In genomic region chr6:29391802-29392201, GRCm38 (mm10) we compare ENCODE assay signal across 28 mouse cellular contexts. TPM values are rescaled to one million over a fixed set of nuclear protein-coding genes. Genes with fewer than 3 reads are reported as not detected.
A peak's percentile ranks its signal among the peaks of the same experiment; 100 is the strongest.
DNase-seq lines count a peak whose midpoint lies in the region; ATAC-seq and TF ChIP-seq lines count a peak whose summit lies in the region.
"Had no signal": no experiment of that assay in that cellular context is flagged by ENCODE, and none has a peak within 500 bp of the region (broad histone marks: within the 10 kb centered on the region; RNA-seq: fewer than 3 reads in every experiment).

No protein-coding gene starts in this region.

- H3K79me2 ChIP-seq in CH12.LX (replicated peaks; ENCODE audit: control insufficient read depth, extremely low read depth, insufficient read depth, poor library complexity, severe bottlenecking), result no peaks in the 10 kb centered on the region

- no peak overlapping the region for H3K4me2 ChIP-seq in heart, postnatal 0 days (ENCODE audit: low read depth, low read length)
- H3K4me2 ChIP-seq in liver, postnatal 0 days (ENCODE audit: low read depth, low read length), result no peak overlapping the region
- no peak overlapping the region for H3K4me2 ChIP-seq in liver, embryonic 11.5 days
- H3K4me2 ChIP-seq in CH12.LX (ENCODE audit: insufficient read depth, low read depth, poor library complexity, severe bottlenecking), result no peak overlapping the region
- H3K4me2 ChIP-seq: embryonic facial prominence, embryonic 12.5 days; forebrain, embryonic 12.5 days; hindbrain, embryonic 14.5 days; midbrain, embryonic 15.5 days; neural tube, embryonic 15.5 days; stomach, embryonic 15.5 days had no signal

- TF ChIP-seq RAD21 in CH12.LX (IDR thresholded peaks at IDR 0.05; ENCODE audit: low read depth, low read length), result peak; percentile 79

- intact Hi-C loops in heart, postnatal 10 days (cut with DNase I), result loop anchor here (5.0 to 10.0 kb wide), 2 partner anchors 95 to 263 kb away; no protein-coding TSS in a partner anchor

- TF ChIP-seq CTCF in heart, postnatal 0 days (IDR thresholded peaks at IDR 0.05; ENCODE audit: low read depth), result peak; percentile 42
- 0 out of 2 replicates have a peak, but pooled peaks have one; percentile 23 for TF ChIP-seq CTCF in liver, postnatal 0 days (IDR thresholded peaks at IDR 0.05; ENCODE audit: low read depth)
- peak in 1 of 2 experiments; percentile 73; a peak in 2 of 4 replicates for TF ChIP-seq CTCF in CH12.LX (conservative IDR thresholded peaks at IDR 0.05 in 1 of 2, IDR thresholded peaks at IDR 0.05 in 1 of 2; ENCODE audit: low read depth in 2 of 2, low read length in 2 of 2)

- 0 out of 2 replicates have a peak, but pooled peaks cover 8% of the 10 kb centered on the region for H3K27me3 ChIP-seq in heart, postnatal 0 days (ENCODE audit: control insufficient read depth, insufficient read depth, low read length)
- peaks cover 41% of the 10 kb centered on the region for H3K27me3 ChIP-seq in liver, postnatal 0 days (ENCODE audit: insufficient read depth, low read length)
- H3K27me3 ChIP-seq in liver, embryonic 11.5 days (replicated peaks; ENCODE audit: control insufficient read depth, insufficient read depth, low read length), result peaks cover 53% of the 10 kb centered on the region
- H3K27me3 ChIP-seq in CH12.LX (replicated peaks), result peaks cover 58% of the 10 kb centered on the region

- no peak for DNase-seq in heart, postnatal 0 days (ENCODE audit: low spot score)
- DNase-seq in heart, postnatal 10 days, result no peak
- no peak for DNase-seq in liver, postnatal 0 days
- no peak for DNase-seq in liver, embryonic 11.5 days (ENCODE audit: low spot score)
- peak; percentile 25 for DNase-seq in CH12.LX (ENCODE audit: extremely low read depth)
- DNase-seq in brain, adult 2 months (ENCODE audit: low read depth, low spot score), result peak; percentile 31
- no peak for DNase-seq in kidney, postnatal 25 days
- DNase-seq in urinary bladder, postnatal 14 days (ENCODE audit: low spot score), result no peak
- DNase-seq: adrenal gland, postnatal 36 days; cerebellum, adult 18-20 months; cerebellum, postnatal 14 days; gastrocnemius, postnatal 25 days; heart, postnatal 4 days; lung, adult 2 months; lung, postnatal 4 days; right cerebral cortex, adult 18-20 months; right cerebral cortex, postnatal 4 days; thymus, adult 18-20 months; thymus, postnatal 36 days had no signal

- H3K9ac ChIP-seq in heart, postnatal 0 days (replicated peaks; ENCODE audit: low read depth, low read length), result no peak overlapping the region
- no peak overlapping the region for H3K9ac ChIP-seq in liver, postnatal 0 days (replicated peaks)
- no peak overlapping the region for H3K9ac ChIP-seq in liver, embryonic 11.5 days (ENCODE audit: low read depth, low read length)
- no peak overlapping the region for H3K9ac ChIP-seq in CH12.LX (ENCODE audit: insufficient read depth, low read depth)
- H3K9ac ChIP-seq: embryonic facial prominence, embryonic 12.5 days; forebrain, embryonic 12.5 days; hindbrain, embryonic 14.5 days; midbrain, embryonic 15.5 days; neural tube, embryonic 15.5 days; stomach, embryonic 15.5 days had no signal

- 60% methylated on average over 4 of the region's 4 CpGs for WGBS in heart, postnatal 0 days
- WGBS in liver, postnatal 0 days (ENCODE audit: insufficient replicate concordance), result 67% methylated on average over 4 of the region's 4 CpGs
- WGBS in liver, embryonic 11.5 days, result 62% methylated on average over 4 of the region's 4 CpGs

- peaks cover 15% of the 10 kb centered on the region for H3K4me1 ChIP-seq in heart, postnatal 0 days (ENCODE audit: control insufficient read depth, insufficient read depth)
- H3K4me1 ChIP-seq in liver, postnatal 0 days (ENCODE audit: insufficient read depth), result peaks cover 17% of the 10 kb centered on the region
- H3K4me1 ChIP-seq in liver, embryonic 11.5 days (replicated peaks; ENCODE audit: control insufficient read depth, insufficient read depth, low read length), result peaks cover 12% of the 10 kb centered on the region
- peaks cover 0 to 22% of the 10 kb centered on the region in 2 experiments; a peak in 2 of 4 replicates for H3K4me1 ChIP-seq in CH12.LX (ENCODE audit: control insufficient read depth in 1 of 2, insufficient read depth in 2 of 2)

- no peak for ATAC-seq in heart, postnatal 0 days (ENCODE audit: insufficient read depth, low read depth)
- no peak for ATAC-seq in liver, postnatal 0 days
- no peak for ATAC-seq in liver, embryonic 11.5 days (replicated peaks; ENCODE audit: low FRiP score)
- ATAC-seq: intestine, embryonic 16.5 days; midbrain, embryonic 15.5 days had no signal

- no peak overlapping the region for H3K4me3 ChIP-seq in heart, postnatal 0 days (ENCODE audit: low read depth, low read length)
- H3K4me3 ChIP-seq in liver, postnatal 0 days (ENCODE audit: low read depth, low read length), result no peak overlapping the region
- H3K4me3 ChIP-seq in liver, embryonic 11.5 days (ENCODE audit: low read depth, low read length), result no peak overlapping the region
- no peak overlapping the region for H3K4me3 ChIP-seq in CH12.LX (replicated peaks in 1 of 3; ENCODE audit: low read depth in 2 of 3, low read length in 2 of 3, poor library complexity in 1 of 3)
- H3K4me3 ChIP-seq: embryonic facial prominence, embryonic 12.5 days; forebrain, embryonic 12.5 days; midbrain, embryonic 15.5 days; neural tube, embryonic 15.5 days; stomach, embryonic 15.5 days had no signal

- no peaks in the 10 kb centered on the region for H3K36me3 ChIP-seq in heart, postnatal 0 days (replicated peaks; ENCODE audit: control insufficient read depth, insufficient read depth, low read length)
- H3K36me3 ChIP-seq in liver, postnatal 0 days (replicated peaks; ENCODE audit: insufficient read depth, low read length), result no peaks in the 10 kb centered on the region
- no peaks in the 10 kb centered on the region for H3K36me3 ChIP-seq in liver, embryonic 11.5 days (ENCODE audit: control insufficient read depth, insufficient read depth, low read length)
- no peaks in the 10 kb centered on the region for H3K36me3 ChIP-seq in CH12.LX (replicated peaks in 1 of 2; ENCODE audit: control insufficient read depth in 1 of 2, insufficient read depth in 1 of 2, low read length in 1 of 2)
- H3K36me3 ChIP-seq: embryonic facial prominence, embryonic 12.5 days; forebrain, embryonic 12.5 days; midbrain, embryonic 15.5 days; neural tube, embryonic 15.5 days; stomach, embryonic 15.5 days had no signal

- in situ Hi-C loops in CH12.LX (cut with MboI; ENCODE audit: low pct_ligation_motif_present, low pct_unique_long_range_greater_than_20kb, low sequenced_read_pairs), result loop anchor here (25.0 kb wide), 1 partner anchor 245 kb away; no protein-coding TSS in a partner anchor

- no peaks in the 10 kb centered on the region for H3K9me3 ChIP-seq in heart, postnatal 0 days (replicated peaks; ENCODE audit: control insufficient read depth, low read length)
- H3K9me3 ChIP-seq in liver, postnatal 0 days (ENCODE audit: low read length), result no peaks in the 10 kb centered on the region
- no peaks in the 10 kb centered on the region for H3K9me3 ChIP-seq in liver, embryonic 11.5 days (ENCODE audit: control insufficient read depth, low read length)
- H3K9me3 ChIP-seq in CH12.LX (replicated peaks; ENCODE audit: low read length), result no peaks in the 10 kb centered on the region
- H3K9me3 ChIP-seq: embryonic facial prominence, embryonic 12.5 days; forebrain, embryonic 12.5 days; midbrain, embryonic 15.5 days; neural tube, embryonic 15.5 days; stomach, embryonic 15.5 days had no signal

- H3K27ac ChIP-seq in heart, postnatal 0 days (ENCODE audit: low read depth), result no peak overlapping the region
- H3K27ac ChIP-seq in liver, postnatal 0 days (ENCODE audit: low read depth), result no peak overlapping the region
- no peak overlapping the region for H3K27ac ChIP-seq in liver, embryonic 11.5 days (ENCODE audit: low read depth, low read length)
- no peak overlapping the region for H3K27ac ChIP-seq in CH12.LX (ENCODE audit: insufficient read depth, low read depth)
- H3K27ac ChIP-seq: embryonic facial prominence, embryonic 12.5 days; forebrain, embryonic 12.5 days; hindbrain, embryonic 14.5 days; midbrain, embryonic 15.5 days; neural tube, embryonic 15.5 days; stomach, embryonic 15.5 days had no signal

- TF ChIP-seq POLR2A in CH12.LX (IDR thresholded peaks at IDR 0.05; ENCODE audit: low read depth, low read length), result no peak

- dilution Hi-C loops in CH12.LX (cut with MboI; ENCODE audit: extremely low pct_ligation_motif_present, extremely low pct_unique_long_range_greater_than_20kb, low sequenced_read_pairs), result no loop called here

- TF ChIP-seq EP300 in heart, postnatal 0 days (IDR thresholded peaks at IDR 0.05; ENCODE audit: low read depth), result no peak
- TF ChIP-seq EP300 in liver, postnatal 0 days (IDR thresholded peaks at IDR 0.05; ENCODE audit: low read depth), result no peak
- no peak for TF ChIP-seq EP300 in CH12.LX (IDR thresholded peaks at IDR 0.05; ENCODE audit: low read length)

RNA-seq across cellular contexts. Expression of gene Opn1sw, which starts 3.5 kb away (rescaled TPM):
- total RNA-seq in heart, postnatal 0 days (2014; rRNA removed; ENCODE audit: low replicate concordance), result 15.1 TPM in 1 of 2 replicates, not detected in the other
- 0.12 and 0.40 TPM in 2 replicates for polyA plus RNA-seq in heart, postnatal 0 days (2015; fragmentation: Nextera tagmentation; extraction: Ambion mirVana)
- not detected for total RNA-seq in heart, postnatal 10 days (2021)
- polyA plus RNA-seq in liver, postnatal 0 days (2015; fragmentation: Nextera tagmentation; extraction: Ambion mirVana), result 0.06 and 0.12 TPM in 2 replicates
- polyA plus RNA-seq in liver, embryonic 11.5 days (2014; fragmentation: Nextera tagmentation; extraction: Ambion mirVana), result 0.36 and 0.53 TPM in 2 replicates
- 0.13 TPM in 1 of 2 replicates, not detected in the other for total RNA-seq in CH12.LX (2012; rRNA removed)
- total RNA-seq in CH12.LX (2014; rRNA removed), result not detected in 2 replicates
- not detected in 2 replicates for polyA plus RNA-seq in CH12.LX (2012; ENCODE audit: insufficient read length, low read depth)
- total RNA-seq: adrenal gland, adult 18-20 months; adrenal gland, postnatal 36 days; heart, postnatal 4 days; megakaryocyte-erythroid progenitor cell, adult 5-6 weeks had no signal

RNA-seq across cellular contexts. Expression of gene Ccdc136, which starts 4.3 kb away (rescaled TPM):
- 14.9 and 15.7 TPM in 2 replicates for total RNA-seq in heart, postnatal 0 days (2014; rRNA removed; ENCODE audit: low replicate concordance)
- 10.6 and 14.3 TPM in 2 replicates for polyA plus RNA-seq in heart, postnatal 0 days (2015; fragmentation: Nextera tagmentation; extraction: Ambion mirVana)
- 1 to 10 TPM; 6.1 to 7.9 TPM for total RNA-seq in heart, postnatal 10 days (2021)
- 0.09 and 0.22 TPM in 2 replicates for polyA plus RNA-seq in liver, postnatal 0 days (2015; fragmentation: Nextera tagmentation; extraction: Ambion mirVana)
- polyA plus RNA-seq in liver, embryonic 11.5 days (2014; fragmentation: Nextera tagmentation; extraction: Ambion mirVana), result 4.1 and 5.6 TPM in 2 replicates
- total RNA-seq in CH12.LX (2012; rRNA removed) (1.2 and 4.3 TPM in 2 replicates), CH12.LX (2014; rRNA removed) (0.28 and 0.64 TPM in 2 replicates)
- polyA plus RNA-seq in CH12.LX (2012; ENCODE audit: insufficient read length, low read depth), result 2.4 and 2.9 TPM in 2 replicates
- total RNA-seq: megakaryocyte-erythroid progenitor cell, adult 5-6 weeks had no signal

RNA-seq across cellular contexts. Expression of gene Flnc, which starts 41.3 kb away (rescaled TPM):
- 241 and 301 TPM in 2 replicates for total RNA-seq in heart, postnatal 0 days (2014; rRNA removed; ENCODE audit: low replicate concordance)
- 18.5 and 24.3 TPM in 2 replicates for polyA plus RNA-seq in heart, postnatal 0 days (2015; fragmentation: Nextera tagmentation; extraction: Ambion mirVana)
- total RNA-seq in heart, postnatal 10 days (2021), result 100 to 1,000 TPM; 214 to 246 TPM
- polyA plus RNA-seq in liver, postnatal 0 days (2015; fragmentation: Nextera tagmentation; extraction: Ambion mirVana), result 0.07 and 0.24 TPM in 2 replicates
- 4.7 and 6.2 TPM in 2 replicates for polyA plus RNA-seq in liver, embryonic 11.5 days (2014; fragmentation: Nextera tagmentation; extraction: Ambion mirVana)
- total RNA-seq in CH12.LX (2012; rRNA removed) (0.71 and 0.76 TPM in 2 replicates), CH12.LX (2014; rRNA removed) (0.22 and 0.24 TPM in 2 replicates)
- polyA plus RNA-seq in CH12.LX (2012; ENCODE audit: insufficient read length, low read depth), result 0.56 and 0.60 TPM in 2 replicates
- total RNA-seq: megakaryocyte-erythroid progenitor cell, adult 5-6 weeks had no signal

RNA-seq across cellular contexts. Expression of gene Calu, which starts 43.9 kb away (rescaled TPM):
- 296 and 341 TPM in 2 replicates for total RNA-seq in heart, postnatal 0 days (2014; rRNA removed; ENCODE audit: low replicate concordance)
- polyA plus RNA-seq in heart, postnatal 0 days (2015; fragmentation: Nextera tagmentation; extraction: Ambion mirVana), result 278 and 287 TPM in 2 replicates
- 100 to 1,000 TPM; 327 to 353 TPM for total RNA-seq in heart, postnatal 10 days (2021)
- polyA plus RNA-seq in liver, postnatal 0 days (2015; fragmentation: Nextera tagmentation; extraction: Ambion mirVana), result 55.7 and 63.8 TPM in 2 replicates
- polyA plus RNA-seq in liver, embryonic 11.5 days (2014; fragmentation: Nextera tagmentation; extraction: Ambion mirVana), result 197 and 222 TPM in 2 replicates
- total RNA-seq in CH12.LX (2012; rRNA removed) (107 and 125 TPM in 2 replicates), CH12.LX (2014; rRNA removed) (161 and 166 TPM in 2 replicates)
- polyA plus RNA-seq in CH12.LX (2012; ENCODE audit: insufficient read length, low read depth), result 112 and 128 TPM in 2 replicates

Comparison
In these comparisons a context has a peak if more than half of its experiments do, and no peak if none do; other contexts are left out.
1. DNase-seq: peak in CH12.LX (single experiment) and brain, adult 2 months (single experiment); none in heart, postnatal 0 days (single experiment), heart, postnatal 10 days (0 of 2), liver, postnatal 0 days (single experiment), liver, embryonic 11.5 days (single experiment), kidney, postnatal 25 days (0 of 2) and urinary bladder, postnatal 14 days (single experiment).